Mouse (Mus musculus) layer of hippocampus, postnatal 25 days (tissue): ENCODE data around the gene Zdhhc11. TPM values are rescaled to one million over a fixed set of nuclear protein-coding genes. Genes with fewer than 3 reads are reported as not detected.

Experiments used
- DNase-seq, 2 experiments: peaks; one replicate each; pipeline ENCODE4 v3.0.0; 2022; ENCODE audit warnings: mixed read lengths in 2 of 2, low spot score in 1 of 2; ENCODE audit errors: extremely low spot score in 1 of 2
- total RNA-seq, 2 experiments: library from RNA; stranded (reverse); gene quantifications; 2 replicates each; pipeline ENCODE4 v1.2.3; 2021

Zdhhc11 gene
- total RNA-seq = not detected

DNA sequence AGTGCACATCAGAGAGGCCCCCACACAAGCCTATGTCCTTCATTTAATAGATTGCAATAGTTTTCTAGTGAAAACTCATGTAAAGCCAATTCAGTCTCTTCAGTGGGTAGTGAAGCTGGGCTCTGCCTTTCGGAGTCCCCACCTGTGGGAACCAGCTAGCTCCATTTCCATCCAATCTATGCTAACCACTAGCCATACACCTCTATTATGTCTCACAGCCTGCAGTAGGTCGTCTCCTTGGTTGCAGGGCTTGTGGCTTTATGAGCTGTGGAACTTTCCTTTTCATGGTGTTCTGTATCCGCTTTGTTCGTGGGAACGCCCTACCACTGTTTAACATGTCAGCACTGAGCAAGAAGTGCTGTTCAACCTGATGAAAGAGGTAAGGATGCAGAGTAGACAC is at the start of gene Zdhhc11:
Zdhhc11 (plus strand) TSS at position 301 of the 400 bp plus-strand sequence.
- DNase-seq = no peak

DNA sequence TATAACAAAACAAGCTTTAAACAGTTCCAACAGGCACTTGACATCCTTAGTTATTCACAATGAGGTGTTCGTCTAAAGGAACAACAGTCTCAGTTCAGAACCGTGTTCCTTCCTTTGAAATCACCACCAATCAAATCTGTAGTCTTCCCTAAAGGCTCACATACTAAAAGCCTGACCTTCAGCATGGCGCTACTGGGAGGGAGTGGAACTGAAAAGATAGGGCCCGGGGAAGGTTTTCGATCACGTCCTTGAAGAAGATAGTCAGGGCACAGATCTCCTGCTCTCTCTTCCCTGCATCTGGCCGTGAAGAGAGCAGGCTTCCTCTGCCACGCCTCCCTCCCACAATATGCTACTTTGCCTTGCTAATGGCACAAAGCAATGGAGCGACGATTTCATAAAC is 31.4 kb upstream of the Zdhhc11 start:
- no peak for DNase-seq

DNA sequence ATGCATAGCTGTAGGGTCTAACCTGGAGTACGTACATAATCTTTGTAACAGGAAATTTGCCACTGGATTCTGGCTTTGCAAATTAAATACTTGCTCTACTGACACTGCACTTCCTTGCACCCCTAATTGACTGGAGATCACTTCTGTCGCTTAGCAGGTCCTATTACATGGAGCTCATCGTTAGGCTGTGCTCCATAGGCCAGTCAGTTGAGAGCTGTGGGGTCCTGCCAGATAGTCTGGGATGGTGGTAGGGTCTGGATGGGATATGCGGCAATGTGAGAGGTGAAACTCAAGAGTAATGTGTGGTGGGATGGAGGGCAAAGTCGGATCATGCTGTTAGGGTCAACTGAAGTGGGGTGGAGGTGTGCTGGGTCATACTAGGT is 26.7 kb upstream of the Zdhhc11 start:
- DNase-seq = no peak

DNA sequence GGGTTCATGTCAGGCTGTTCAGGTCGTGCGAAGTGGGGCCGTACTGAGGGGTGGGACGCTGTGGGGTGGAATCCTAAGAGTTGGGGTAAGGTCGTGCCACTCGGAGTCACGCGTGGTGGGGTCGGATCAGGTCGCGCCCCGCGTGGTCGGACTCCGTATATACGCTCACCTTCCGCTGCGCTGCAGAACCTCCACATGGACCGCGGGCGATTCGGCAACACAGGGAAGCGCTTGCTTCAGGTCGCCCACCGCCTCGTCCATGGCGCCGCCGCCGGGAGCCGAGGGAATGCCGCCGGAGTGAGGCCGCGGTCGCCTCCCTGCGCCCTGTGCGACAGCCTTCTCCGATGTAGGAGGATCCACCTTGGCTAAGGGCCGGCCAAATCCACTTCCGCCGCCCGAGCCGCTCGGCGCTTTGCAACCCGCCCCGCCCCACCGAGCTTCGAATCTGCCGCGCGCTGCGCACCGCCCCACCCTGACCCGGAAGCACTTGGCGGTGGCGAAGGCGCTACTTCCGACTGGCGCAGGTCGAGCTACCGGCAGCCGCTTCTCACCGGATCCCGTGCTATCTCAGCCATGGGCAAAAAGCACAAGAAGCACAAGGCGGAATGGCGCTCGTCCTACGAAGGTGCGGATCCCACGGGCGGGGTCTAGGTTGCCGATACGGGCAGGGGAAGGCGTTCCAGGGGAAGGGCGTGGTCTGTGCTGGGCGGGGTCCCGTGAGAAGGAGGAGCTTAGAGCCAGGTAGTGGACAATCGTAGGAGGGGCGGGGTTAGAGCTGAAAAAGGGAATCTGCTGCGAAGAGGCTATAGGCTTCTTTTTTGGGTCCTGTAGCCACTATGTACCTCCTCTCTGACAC is 26.1 kb upstream of the Zdhhc11 start, which contains the start of the genes Trip13 and Brd9:
Trip13 (minus strand) TSS at position 464 of the 856 bp plus-strand sequence.
Brd9 (plus strand) TSS at position 491 of the 856 bp plus-strand sequence.
- DNase-seq = peak; percentile 88 to 94

DNA sequence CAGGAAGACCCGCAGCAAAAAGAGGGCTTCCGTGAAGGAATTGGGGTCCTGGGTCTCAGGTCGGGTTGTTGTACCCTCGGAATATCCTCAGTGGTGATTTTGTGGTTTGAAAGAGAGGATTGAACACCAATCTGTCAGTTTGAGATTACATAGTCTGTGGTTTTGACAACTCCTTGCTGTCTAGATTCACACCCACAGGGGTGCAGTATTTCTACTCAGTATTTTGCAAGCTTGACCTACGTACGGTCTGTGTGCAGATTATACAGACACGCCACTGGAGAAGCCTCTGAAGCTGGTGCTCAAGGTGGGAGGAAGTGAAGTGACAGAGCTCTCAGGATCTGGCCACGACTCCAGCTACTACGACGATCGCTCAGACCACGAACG is 25.5 kb upstream of the Zdhhc11 start:
- no peak for DNase-seq

DNA sequence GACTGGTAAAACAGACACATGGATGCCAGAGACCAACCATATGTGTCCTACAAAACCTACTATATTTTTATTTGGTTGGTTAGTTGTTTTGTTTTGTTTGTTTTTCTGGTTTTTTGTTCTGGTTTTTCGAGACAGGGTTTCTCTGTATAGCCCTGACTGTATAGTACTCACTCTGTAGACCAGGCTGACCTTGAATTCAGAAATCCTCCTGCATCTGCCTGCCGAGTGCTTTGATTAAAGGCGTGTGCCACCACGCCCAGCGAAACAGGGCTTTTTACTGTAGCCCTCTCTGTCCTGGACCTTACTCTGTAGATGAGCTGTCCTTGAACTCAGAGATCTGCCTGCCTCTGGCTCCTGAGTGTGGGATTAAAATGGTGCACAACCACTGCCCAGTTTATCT is 24.6 kb upstream of the Zdhhc11 start:
- no peak for DNase-seq

DNA sequence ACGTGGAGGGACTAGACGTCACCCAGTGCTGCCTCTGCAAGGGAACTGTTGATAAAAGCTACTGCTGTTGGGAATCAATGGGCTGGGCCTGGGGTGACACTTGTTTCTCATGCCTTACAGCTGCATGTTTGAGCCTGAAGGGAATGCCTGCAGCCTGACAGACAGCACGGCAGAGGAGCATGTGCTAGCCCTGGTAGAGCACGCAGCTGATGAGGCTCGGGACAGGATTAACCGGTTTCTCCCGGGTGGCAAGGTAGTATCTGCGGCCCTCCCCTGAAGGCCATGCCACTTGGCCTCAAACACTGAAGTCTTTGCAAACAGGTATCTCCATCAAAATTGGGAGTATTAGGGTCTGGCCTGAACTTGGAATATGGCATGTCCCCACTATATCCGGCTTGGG is 19.0 kb upstream of the Zdhhc11 start:
- DNase-seq = no peak

DNA sequence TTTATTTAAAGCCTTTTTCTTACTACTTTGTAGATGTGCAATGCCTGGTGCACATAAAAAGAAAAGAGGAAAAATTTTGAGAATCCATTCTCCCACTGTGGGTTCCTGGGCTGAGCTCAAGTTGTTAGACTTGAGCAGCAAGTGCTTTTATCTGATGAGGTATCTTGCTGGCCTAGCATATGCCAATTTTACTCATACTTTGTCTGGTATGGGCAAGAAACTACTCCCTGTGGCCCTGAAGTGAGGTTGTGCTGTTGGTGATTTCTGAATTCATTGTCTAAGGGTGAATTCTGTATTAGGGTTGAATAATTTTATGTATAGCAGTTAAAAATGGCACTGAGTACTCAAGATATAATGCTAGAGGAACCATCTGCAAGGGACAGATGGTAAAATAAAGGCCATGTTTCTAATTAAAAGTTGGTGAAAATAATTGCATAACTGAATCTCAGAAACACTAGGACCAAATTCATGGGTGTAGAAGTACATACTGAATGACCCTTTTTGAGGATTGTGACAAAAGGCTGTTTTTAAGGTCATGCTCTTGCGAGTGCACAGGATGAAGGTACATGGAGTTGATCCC is 10.0 kb upstream of the Zdhhc11 start:
- DNase-seq = no peak

DNA sequence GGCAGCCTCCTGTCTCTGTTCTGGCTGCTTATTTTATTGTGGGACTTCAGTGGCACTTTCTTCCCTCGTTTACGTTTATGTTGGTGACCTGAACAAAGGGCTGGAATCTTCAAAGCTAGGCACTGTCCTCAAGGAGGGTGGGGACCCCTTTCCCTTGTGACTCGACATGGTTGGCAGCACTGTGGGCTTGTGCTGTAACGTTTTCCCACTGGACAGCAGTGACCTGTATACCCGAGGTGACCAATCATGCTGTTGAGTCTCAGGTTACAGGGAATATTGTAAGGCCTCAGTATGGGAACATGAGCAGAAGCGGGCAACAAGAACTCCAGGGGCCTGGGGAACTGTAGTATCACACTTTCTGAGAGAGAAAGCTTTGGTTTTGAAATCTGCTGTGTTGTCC is 9.0 kb upstream of the Zdhhc11 start:
- DNase-seq = no peak

DNA sequence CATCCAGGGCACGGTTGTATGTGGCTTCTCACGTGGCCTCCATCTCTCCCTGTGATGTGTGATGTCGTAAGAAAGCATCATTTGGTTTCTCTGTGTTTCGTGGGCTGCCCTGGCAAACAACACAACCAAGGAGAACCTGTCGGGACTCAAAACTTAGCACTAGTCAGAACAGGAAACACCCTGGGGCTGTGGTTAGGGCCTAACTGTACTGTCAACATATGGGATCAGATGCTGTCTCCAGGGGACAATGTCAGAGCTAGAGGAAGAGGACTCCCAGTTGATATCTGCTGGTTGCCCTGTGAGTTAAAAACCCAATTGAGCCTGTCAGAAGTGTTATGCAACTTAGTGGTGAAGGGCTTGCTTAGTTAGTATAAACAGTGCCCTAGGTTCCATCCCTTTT is 8.1 kb upstream of the Zdhhc11 start:
- no peak for DNase-seq

DNA sequence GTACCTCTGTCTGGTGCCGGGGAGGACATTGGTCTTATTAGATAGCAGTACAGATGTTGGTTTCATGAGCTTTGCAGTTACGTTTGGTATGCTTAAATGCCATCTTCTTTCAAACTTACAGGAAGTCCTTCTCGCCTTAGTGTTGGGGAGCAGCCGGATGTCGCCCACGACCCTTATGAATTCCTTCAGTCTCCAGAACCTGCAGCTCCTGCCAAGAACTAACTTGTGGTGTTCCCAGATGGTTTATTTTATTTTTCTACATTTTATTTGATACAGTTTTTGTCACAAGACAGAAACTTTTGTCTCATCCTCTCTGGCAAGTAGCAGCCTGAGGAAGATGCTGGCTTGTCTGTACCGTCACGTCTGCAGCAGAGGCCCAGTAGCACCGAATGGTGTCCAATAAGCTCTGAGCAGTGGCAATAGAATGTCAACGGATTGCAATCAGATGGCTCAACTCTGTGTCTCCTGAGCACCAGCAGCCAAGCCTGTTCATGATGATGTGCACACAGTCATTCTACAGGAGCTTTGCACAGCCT is 3.5 kb upstream of the Zdhhc11 start:
- no peak for DNase-seq

DNA sequence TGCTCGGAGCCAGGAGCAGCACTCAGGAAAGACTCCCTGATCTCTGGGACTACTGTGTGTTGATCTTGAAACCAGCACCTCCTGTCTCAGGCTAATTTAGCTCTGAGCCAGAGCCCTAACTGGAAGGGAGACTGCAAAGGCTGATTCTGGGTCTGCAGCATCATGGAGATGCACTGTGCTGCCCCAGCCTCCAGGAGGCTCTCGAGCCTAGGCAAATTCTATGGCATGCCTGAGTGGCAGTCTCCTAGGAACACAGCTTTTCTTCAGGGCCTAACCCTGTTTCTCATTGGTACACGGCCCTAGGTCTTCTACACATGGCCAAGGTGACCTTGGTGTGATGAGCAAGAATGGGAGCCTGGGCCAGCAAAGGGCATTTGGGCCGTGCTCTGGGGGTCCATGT is 2.5 kb upstream of the Zdhhc11 start:
- DNase-seq = no peak

DNA sequence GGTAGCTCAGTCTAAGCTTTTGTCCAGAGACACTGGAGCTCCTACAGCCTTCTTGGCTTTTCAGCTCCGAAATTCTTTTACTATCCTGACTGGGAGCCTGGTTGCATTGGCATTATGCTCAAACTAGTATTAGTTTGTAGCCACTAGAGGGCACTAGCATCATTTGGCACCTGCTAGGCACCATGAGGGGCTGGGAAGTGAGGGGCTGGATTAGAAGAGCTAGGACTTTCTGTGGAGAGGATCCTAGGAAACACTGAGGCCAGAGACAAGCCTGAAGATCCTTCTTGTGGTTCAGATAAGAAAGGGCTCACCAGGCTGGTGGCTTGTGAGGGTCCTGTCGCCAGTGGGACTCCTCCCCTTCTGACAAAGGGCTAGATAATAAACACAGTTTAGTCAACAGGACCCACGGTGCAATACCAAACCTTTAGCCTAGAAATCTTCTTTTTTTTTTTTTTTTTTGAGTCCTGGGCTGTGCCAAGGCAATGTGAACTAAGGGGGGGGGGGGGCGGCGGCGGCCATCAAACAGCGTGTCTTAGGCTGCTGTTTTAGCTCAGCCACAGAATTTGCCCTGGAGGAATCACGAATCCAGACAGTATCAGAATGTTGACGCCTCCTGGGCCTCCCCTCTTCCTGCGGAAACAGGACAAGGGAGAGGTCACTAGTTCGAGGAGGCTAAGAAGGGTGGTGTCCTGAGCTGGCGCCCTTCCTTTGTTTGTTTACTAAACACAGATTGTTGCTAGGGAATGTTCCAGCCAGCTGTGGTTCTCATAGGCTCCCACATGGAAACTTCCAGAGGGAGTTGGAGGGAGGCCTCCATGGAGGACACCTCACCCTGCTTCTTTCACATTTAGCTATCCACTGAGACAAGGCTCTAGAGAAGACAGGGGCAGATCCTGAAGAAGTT is 7.1 kb downstream of the Zdhhc11 start:
- DNase-seq = peak in 1 of 2 experiments; percentile 39

DNA sequence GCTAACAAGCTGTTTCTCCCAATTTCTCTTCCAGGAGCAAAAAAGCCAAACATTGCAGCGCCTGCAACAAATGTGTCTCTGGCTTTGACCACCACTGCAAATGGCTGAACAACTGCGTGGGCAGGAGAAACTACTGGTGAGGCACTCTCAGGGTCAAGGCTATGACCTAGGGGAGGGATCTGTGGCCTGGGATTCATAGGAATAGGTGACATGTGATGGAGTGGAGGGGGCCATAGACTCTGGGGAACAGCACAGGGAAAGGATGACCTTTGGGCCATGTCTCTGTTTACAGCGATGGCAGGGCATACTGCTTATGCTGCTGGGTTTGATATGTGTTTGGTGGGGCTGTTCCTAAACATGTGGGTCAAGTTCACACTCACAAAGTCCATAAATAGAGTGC is 10.9 kb downstream of the Zdhhc11 start:
- DNase-seq = no peak

DNA sequence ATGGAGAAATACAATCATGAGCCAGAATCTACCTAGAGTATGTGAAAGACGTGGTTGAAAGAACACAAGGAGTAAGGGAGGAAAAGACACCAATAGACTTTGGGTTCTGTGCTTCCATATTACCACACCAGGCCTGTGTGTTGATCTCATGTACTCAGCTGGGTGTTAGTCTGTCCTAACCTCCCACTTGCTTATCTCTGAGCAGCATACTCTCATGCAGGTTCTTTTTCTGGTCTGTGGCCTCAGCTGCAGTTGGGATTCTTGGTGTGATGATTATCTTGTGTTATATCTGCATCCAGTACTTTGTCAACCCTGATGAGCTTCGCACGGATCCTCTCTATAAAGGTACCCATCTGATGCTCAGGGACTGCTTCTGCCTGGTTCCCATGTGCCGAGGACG is 13.3 kb downstream of the Zdhhc11 start:
- no peak for DNase-seq

DNA sequence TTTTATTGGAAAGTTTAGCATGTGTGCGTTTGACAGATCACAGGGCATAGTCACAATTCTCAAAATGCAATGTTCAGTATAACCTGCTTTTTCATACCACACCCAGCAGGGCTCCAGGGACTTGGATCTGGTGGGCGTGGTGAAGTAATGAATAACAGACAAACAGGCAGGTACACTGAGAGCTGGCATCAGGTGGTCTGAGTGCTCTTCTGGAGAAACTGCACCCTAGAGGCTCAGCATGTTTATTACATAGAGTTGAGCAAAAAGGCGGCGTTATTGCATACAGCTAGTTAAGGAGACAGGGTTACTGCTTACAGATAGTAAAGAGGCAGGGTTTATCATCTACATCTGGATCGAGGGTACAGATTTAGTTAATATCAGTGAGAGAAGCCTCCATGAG is 26.7 kb downstream of the Zdhhc11 start:
- DNase-seq = no peak

DNA sequence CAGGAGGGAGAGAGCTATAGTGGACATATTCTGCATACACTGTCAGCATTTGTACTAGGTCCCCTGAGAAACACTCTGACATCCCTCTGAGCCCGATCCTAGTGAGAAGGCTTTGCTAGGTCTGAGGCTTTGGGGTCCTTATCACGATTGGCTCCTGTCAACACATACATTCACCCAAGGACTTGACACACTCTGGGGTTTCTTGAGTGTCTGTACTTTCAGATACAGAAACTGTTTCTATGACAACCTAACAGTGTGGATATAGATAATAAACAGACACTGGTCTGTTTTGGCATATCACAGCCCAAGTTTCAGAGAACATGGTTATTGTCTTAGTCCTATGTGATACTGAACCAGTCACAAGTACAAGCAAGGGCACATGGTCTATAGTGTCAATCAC is 27.1 kb downstream of the Zdhhc11 start:
- DNase-seq = no peak

DNA sequence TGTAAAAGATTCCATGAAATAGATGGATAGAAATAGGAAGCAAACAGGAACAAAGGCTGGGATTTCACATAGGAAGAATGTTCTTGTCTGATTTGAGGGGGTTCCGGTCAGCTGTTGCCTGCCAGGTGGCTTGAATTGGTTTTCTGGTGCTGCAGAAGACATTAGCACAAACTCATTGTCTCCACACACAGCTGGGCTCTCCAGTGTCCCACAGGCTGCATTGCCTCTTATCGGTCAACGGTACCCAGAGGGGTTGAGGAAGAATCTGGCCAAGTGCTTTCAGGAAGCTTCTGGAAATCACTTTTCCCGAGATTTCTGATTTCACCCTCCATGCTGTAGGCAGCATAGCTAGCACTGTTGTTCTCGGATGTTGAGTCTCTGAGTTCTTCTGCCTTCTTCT is 27.6 kb downstream of the Zdhhc11 start:
- no peak for DNase-seq

DNA sequence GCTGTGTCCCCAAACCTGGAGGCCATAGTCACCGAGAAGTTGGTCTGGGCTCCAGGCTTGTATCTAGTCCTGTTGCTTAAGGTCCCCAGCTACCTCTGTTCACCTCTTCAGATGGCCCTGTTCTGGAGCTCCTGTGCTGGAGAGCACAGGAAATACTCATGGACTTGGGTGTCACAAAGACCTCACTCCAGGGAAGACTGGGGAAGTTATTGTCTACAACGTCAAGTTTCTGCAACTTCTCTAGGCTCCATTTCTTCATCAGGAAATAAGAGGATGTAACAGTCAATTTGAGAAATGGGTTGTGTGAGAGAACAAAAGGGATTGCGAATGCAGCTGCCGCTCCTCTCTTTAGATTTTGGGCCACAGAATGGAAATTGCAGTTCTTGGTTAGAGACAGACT is 32.8 kb downstream of the Zdhhc11 start:
- no peak for DNase-seq

DNA sequence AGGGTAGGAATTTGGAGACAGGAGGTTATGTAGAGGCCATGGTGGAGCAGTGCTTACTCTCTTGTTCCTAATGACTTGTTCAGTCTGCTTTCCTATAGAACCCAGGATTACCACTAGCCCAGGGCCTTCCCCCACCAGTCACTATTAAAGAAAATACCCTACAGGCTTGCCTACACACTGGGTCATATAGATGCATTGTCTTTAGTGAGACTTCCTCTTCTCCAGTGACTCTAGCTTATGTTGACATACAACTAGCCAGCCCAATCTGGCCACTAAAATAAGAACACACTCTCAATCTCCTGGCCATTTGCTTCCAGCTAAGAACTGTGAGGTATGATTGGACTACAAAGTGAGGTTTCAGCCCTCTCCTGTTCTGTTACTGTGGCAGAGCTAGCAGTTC is 36.9 kb downstream of the Zdhhc11 start:
- no peak for DNase-seq

DNA sequence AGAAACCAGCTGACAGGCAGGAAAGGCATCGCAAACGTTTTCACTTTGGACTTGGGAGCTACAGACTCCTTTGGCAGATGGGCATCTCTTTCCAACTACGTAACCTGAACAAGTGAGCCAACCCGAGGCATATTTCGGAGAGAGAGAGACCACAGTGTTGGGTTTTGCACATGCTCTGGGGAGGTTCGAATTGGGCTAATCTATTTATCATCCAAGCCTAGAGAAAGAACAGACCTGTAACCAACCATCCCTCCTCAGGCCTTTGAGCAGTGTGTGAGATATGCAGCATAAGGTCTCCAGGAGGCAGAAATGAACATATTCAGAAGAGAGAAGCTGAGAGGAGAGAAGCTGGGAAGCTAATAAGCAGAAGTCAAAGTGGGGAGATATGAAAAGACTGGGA is 37.3 kb downstream of the Zdhhc11 start:
- no peak for DNase-seq
